Mouse (Mus musculus) heart, postnatal 0 days (tissue): ENCODE data around the gene Fermt2.

Experiments used
- CTCF ChIP-seq: IDR thresholded peaks from 2 replicates; pipeline ENCODE4 v1.5.1; 2016; ENCODE audit warnings: antibody characterized with exemption, control low read depth, low read depth
- EP300 ChIP-seq: IDR thresholded peaks from 2 replicates; pipeline ENCODE4 v1.6.1; 2016; ENCODE audit warnings: antibody characterized with exemption, low read depth

GRCm38 (mm10) chr14:45416265-45416664 lies 113.7 kb downstream of the Fermt2 start:
- TF ChIP-seq CTCF: no peak
- no peak for TF ChIP-seq EP300
